Mouse (Mus musculus) cortical plate, adult 2 months (tissue): ENCODE measurements around the gene Pip5k1b.

Source experiments
- CTCF ChIP-seq: fragments of 200-500 bp; IDR thresholded peaks from 2 replicates; pipeline ENCODE4 v1.5.1; 2011; ENCODE audit warnings: mild to moderate bottlenecking, control low read depth, low read length; ENCODE audit not compliant: insufficient read depth; ENCODE audit errors: extremely low read depth
- POLR2A ChIP-seq: fragments of 200-500 bp; IDR thresholded peaks from 2 replicates; pipeline ENCODE4 v1.6.1; 2011; ENCODE audit warnings: mild to moderate bottlenecking, low read length, control low read depth; ENCODE audit not compliant: insufficient read depth; ENCODE audit errors: extremely low read depth

- TF ChIP-seq POLR2A (no peak), CTCF (no peak)
These were observed 138.0 kb downstream of the Pip5k1b start for GRCm38 (mm10) chr19:24417659-24418004.
